In the genomic region with DNA sequence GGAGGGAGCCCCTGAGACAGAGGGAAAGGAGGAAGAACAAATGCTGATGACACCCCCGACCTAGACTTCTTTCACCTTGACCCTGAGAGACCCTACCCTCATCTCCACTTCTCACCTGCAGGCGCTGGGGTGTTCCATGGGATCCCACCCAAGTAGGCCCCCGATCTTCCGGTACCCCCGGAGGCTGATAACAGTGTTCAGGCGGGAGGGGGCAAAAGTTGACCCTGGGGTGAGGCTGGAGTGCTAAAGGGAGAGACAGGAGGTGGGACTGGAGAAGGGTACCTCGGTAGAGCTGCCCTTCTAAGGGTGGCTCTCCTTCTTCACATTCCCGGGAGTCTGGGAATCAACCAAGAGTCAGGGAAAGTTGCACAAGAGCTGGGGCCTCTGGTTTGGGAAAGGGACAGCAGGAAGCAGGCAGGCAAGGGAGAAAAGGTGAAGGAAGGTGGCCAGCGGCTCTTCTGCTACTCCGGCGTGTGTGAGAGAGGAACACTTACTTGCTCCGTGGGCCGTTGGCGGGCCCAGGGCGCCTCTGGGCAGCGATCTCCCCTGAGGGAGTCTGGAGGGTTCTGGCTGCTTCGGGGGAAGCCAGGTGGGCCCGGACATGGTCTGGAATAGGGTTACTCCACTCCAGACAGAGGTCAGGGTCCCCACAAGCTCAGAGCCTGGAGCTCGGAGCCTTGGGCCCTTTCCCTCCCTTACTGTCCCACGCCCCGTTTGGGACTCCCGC, we compare ENCODE assay signal across 8 mouse cellular contexts. TPM values are rescaled to one million over a fixed set of nuclear protein-coding genes. Genes with fewer than 3 reads are reported as not detected.
A peak's percentile ranks its signal among the peaks of the same experiment; 100 is the strongest.
DNase-seq lines count a peak whose midpoint lies in the region; ATAC-seq and TF ChIP-seq lines count a peak whose summit lies in the region.

No protein-coding gene starts in this region.

- peaks cover 43% of the 10 kb centered on the region for H3K4me1 ChIP-seq in kidney, embryonic 15.5 days
- peaks cover 5% of the 10 kb centered on the region; the same call in 1 of the 2 replicates for H3K4me1 ChIP-seq in embryonic fibroblast, embryonic 13.5 days (ENCODE audit: control insufficient read depth, insufficient read depth, low read length)
- peaks cover 27% of the 10 kb centered on the region for H3K4me1 ChIP-seq in limb, embryonic 11.5 days (ENCODE audit: control insufficient read depth, insufficient read depth, low read length)
- no peaks in the 10 kb centered on the region for H3K4me1 ChIP-seq in midbrain, postnatal 0 days (ENCODE audit: insufficient read depth, low read length)

- peak overlapping the region; percentile 75 for H3K4me3 ChIP-seq in kidney, embryonic 15.5 days (replicated peaks)
- peak overlapping the region; percentile 82 for H3K4me3 ChIP-seq in embryonic fibroblast, embryonic 13.5 days (ENCODE audit: insufficient read depth, low read length)
- peak overlapping the region; percentile 71 for H3K4me3 ChIP-seq in limb, embryonic 11.5 days (ENCODE audit: low read depth, low read length)
- peak overlapping the region; percentile 31 for H3K4me3 ChIP-seq in midbrain, postnatal 0 days (ENCODE audit: low read depth, low read length)

- WGBS in kidney, embryonic 15.5 days, result 1% methylated on average over 22 of the region's 22 CpGs
- 3% methylated on average over 22 of the region's 22 CpGs for WGBS in limb, embryonic 11.5 days
- WGBS in midbrain, postnatal 0 days, result 7% methylated on average over 22 of the region's 22 CpGs

- no peaks in the 10 kb centered on the region for H3K9me3 ChIP-seq in kidney, embryonic 15.5 days (replicated peaks)
- peaks cover 2% of the 10 kb centered on the region; the same call in 1 of the 2 replicates for H3K9me3 ChIP-seq in limb, embryonic 11.5 days (ENCODE audit: control insufficient read depth, low read length)
- no peaks in the 10 kb centered on the region for H3K9me3 ChIP-seq in midbrain, postnatal 0 days (ENCODE audit: low read length)

- peak; percentile 72 for ATAC-seq in kidney, embryonic 15.5 days (replicated peaks; ENCODE audit: low FRiP score)
- peak; percentile 41 for ATAC-seq in limb, embryonic 11.5 days (ENCODE audit: insufficient number of reproducible peaks, low FRiP score, low TSS enrichment, low read depth)
- ATAC-seq in midbrain, postnatal 0 days (ENCODE audit: low FRiP score), result peak; percentile 17; the same call in 1 of the 2 replicates

- peak overlapping the region; percentile 85 for H3K4me2 ChIP-seq in kidney, embryonic 15.5 days
- peak overlapping the region; percentile 92 for H3K4me2 ChIP-seq in limb, embryonic 11.5 days (ENCODE audit: low read depth, severe bottlenecking)
- H3K4me2 ChIP-seq in midbrain, postnatal 0 days (ENCODE audit: low read depth, low read length, poor library complexity, severe bottlenecking), result peak overlapping the region; percentile 55

- no peak for DNase-seq in kidney, postnatal 36 days
- no peak for DNase-seq in limb, embryonic 11.5 days (ENCODE audit: low spot score)
- no peak for DNase-seq in midbrain, postnatal 0 days (ENCODE audit: low spot score)
- no peak for DNase-seq in gastrocnemius, postnatal 14 days
- DNase-seq in left cerebral cortex, adult 8-10 months (ENCODE audit: low spot score in 2 of 2), result no peak
- DNase-seq in right cerebral cortex, postnatal 25 days, result no peak

- peak; percentile 93 for TF ChIP-seq POLR2A in embryonic fibroblast, embryonic 13.5 days (IDR thresholded peaks at IDR 0.05; ENCODE audit: low read depth, low read length)

- H3K27me3 ChIP-seq in kidney, embryonic 15.5 days, result no peaks in the 10 kb centered on the region
- no peaks in the 10 kb centered on the region for H3K27me3 ChIP-seq in limb, embryonic 11.5 days (ENCODE audit: control insufficient read depth, insufficient read depth, low read length)
- no peaks in the 10 kb centered on the region for H3K27me3 ChIP-seq in midbrain, postnatal 0 days (ENCODE audit: insufficient read depth, low read length)

- intact Hi-C loops in gastrocnemius, postnatal 14 days (cut with DNase I; ENCODE audit: low total_unique reads), result no loop called here

- peak overlapping the region; percentile 95 for H3K27ac ChIP-seq in kidney, embryonic 15.5 days
- peak overlapping the region; percentile 81 for H3K27ac ChIP-seq in embryonic fibroblast, embryonic 13.5 days (ENCODE audit: insufficient read depth, low read length)
- H3K27ac ChIP-seq in limb, embryonic 11.5 days (replicated peaks; ENCODE audit: low read depth, low read length), result peak overlapping the region; percentile 90
- H3K27ac ChIP-seq in midbrain, postnatal 0 days (ENCODE audit: low read depth, low read length), result peak overlapping the region; percentile 51; the same call in 1 of the 2 replicates

- no peak for TF ChIP-seq CTCF in embryonic fibroblast, embryonic 13.5 days (IDR thresholded peaks at IDR 0.05; ENCODE audit: borderline replicate concordance, insufficient read depth, low read length)
- TF ChIP-seq CTCF in midbrain, postnatal 0 days (IDR thresholded peaks at IDR 0.05), result no peak

- H3K36me3 ChIP-seq in kidney, embryonic 15.5 days, result peaks cover 53% of the 10 kb centered on the region
- H3K36me3 ChIP-seq in limb, embryonic 11.5 days (ENCODE audit: control insufficient read depth, insufficient read depth, low read length), result peaks cover 18% of the 10 kb centered on the region; the same call in 1 of the 2 replicates
- peaks cover 21% of the 10 kb centered on the region for H3K36me3 ChIP-seq in midbrain, postnatal 0 days (ENCODE audit: insufficient read depth, low read length)

- peak overlapping the region; percentile 80 for H3K9ac ChIP-seq in kidney, embryonic 15.5 days
- H3K9ac ChIP-seq in limb, embryonic 11.5 days (ENCODE audit: low read length), result peak overlapping the region; percentile 81
- H3K9ac ChIP-seq in midbrain, postnatal 0 days (replicated peaks; ENCODE audit: low read length, poor library complexity, severe bottlenecking), result peak overlapping the region; percentile 51

RNA-seq across cellular contexts. Expression of a gene that starts 0.6 kb away (rescaled TPM):
- polyA plus RNA-seq in kidney, embryonic 15.5 days (2015; fragmentation: Nextera tagmentation; extraction: Ambion mirVana), result 77.9 and 87.5 TPM in 2 replicates
- polyA plus RNA-seq in embryonic fibroblast, embryonic 13.5 days (2011; ENCODE audit: insufficient read length, low read depth, missing spikeins), result 32.5 and 42.9 TPM in 2 replicates
- 56.5 and 57.2 TPM in 2 replicates for polyA plus RNA-seq in limb, embryonic 11.5 days (2014; fragmentation: Nextera tagmentation; extraction: Ambion mirVana)
- total RNA-seq in midbrain, postnatal 0 days (2014; rRNA removed), result 11.6 and 17.5 TPM in 2 replicates
- polyA plus RNA-seq in midbrain, postnatal 0 days (2015; fragmentation: Nextera tagmentation; extraction: Ambion mirVana), result 10.3 and 10.9 TPM in 2 replicates
- 1 to 10 TPM; 7.9 to 9.6 TPM for total RNA-seq in gastrocnemius, postnatal 14 days (2021)
- 1 to 10 TPM; 3.9 to 7.6 (median 5.1) TPM for total RNA-seq in left cerebral cortex, adult 8-10 months (2022)

RNA-seq across cellular contexts. Expression of a gene that starts 6.2 kb away (rescaled TPM):
- polyA plus RNA-seq in kidney, embryonic 15.5 days (2015; fragmentation: Nextera tagmentation; extraction: Ambion mirVana), result 141 and 158 TPM in 2 replicates
- polyA plus RNA-seq in embryonic fibroblast, embryonic 13.5 days (2011; ENCODE audit: insufficient read length, low read depth, missing spikeins), result 93.6 and 108 TPM in 2 replicates
- polyA plus RNA-seq in limb, embryonic 11.5 days (2014; fragmentation: Nextera tagmentation; extraction: Ambion mirVana), result 175 and 177 TPM in 2 replicates
- 112 and 114 TPM in 2 replicates for total RNA-seq in midbrain, postnatal 0 days (2014; rRNA removed)
- 53.4 and 56.4 TPM in 2 replicates for polyA plus RNA-seq in midbrain, postnatal 0 days (2015; fragmentation: Nextera tagmentation; extraction: Ambion mirVana)
- 10 to 100 TPM; 39.0 to 40.6 TPM for total RNA-seq in gastrocnemius, postnatal 14 days (2021)
- 100 to 1,000 TPM; 164 to 219 (median 188) TPM for total RNA-seq in left cerebral cortex, adult 8-10 months (2022)

RNA-seq across cellular contexts. Expression of a gene that starts 19.2 kb away (rescaled TPM):
- polyA plus RNA-seq in kidney, embryonic 15.5 days (2015; fragmentation: Nextera tagmentation; extraction: Ambion mirVana), result 5.9 and 7.3 TPM in 2 replicates
- 4.4 and 7.7 TPM in 2 replicates for polyA plus RNA-seq in embryonic fibroblast, embryonic 13.5 days (2011; ENCODE audit: insufficient read length, low read depth, missing spikeins)
- 7.4 and 7.6 TPM in 2 replicates for polyA plus RNA-seq in limb, embryonic 11.5 days (2014; fragmentation: Nextera tagmentation; extraction: Ambion mirVana)
- total RNA-seq in midbrain, postnatal 0 days (2014; rRNA removed), result 24.5 and 29.3 TPM in 2 replicates
- polyA plus RNA-seq in midbrain, postnatal 0 days (2015; fragmentation: Nextera tagmentation; extraction: Ambion mirVana), result 35.0 and 41.2 TPM in 2 replicates
- total RNA-seq in gastrocnemius, postnatal 14 days (2021), result 10 to 100 TPM; 30.5 to 36.3 TPM
- 10 to 100 TPM; 14.0 to 16.8 (median 16.1) TPM for total RNA-seq in left cerebral cortex, adult 8-10 months (2022)

RNA-seq across cellular contexts. Expression of a gene that starts 19.8 kb away (rescaled TPM):
- 14.2 and 16.0 TPM in 2 replicates for polyA plus RNA-seq in kidney, embryonic 15.5 days (2015; fragmentation: Nextera tagmentation; extraction: Ambion mirVana)
- polyA plus RNA-seq in embryonic fibroblast, embryonic 13.5 days (2011; ENCODE audit: insufficient read length, low read depth, missing spikeins), result 7.2 and 7.7 TPM in 2 replicates
- 4.7 and 6.4 TPM in 2 replicates for polyA plus RNA-seq in limb, embryonic 11.5 days (2014; fragmentation: Nextera tagmentation; extraction: Ambion mirVana)
- total RNA-seq in midbrain, postnatal 0 days (2014; rRNA removed), result 28.9 and 30.4 TPM in 2 replicates
- polyA plus RNA-seq in midbrain, postnatal 0 days (2015; fragmentation: Nextera tagmentation; extraction: Ambion mirVana), result 27.0 and 27.8 TPM in 2 replicates
- total RNA-seq in gastrocnemius, postnatal 14 days (2021), result 1 to 10 TPM; 3.1 to 3.3 TPM
- total RNA-seq in left cerebral cortex, adult 8-10 months (2022), result 10 to 100 TPM; 24.4 to 28.0 (median 26.5) TPM

RNA-seq across cellular contexts. Expression of a gene that starts 26.3 kb away (rescaled TPM):
- 2.7 and 3.6 TPM in 2 replicates for polyA plus RNA-seq in kidney, embryonic 15.5 days (2015; fragmentation: Nextera tagmentation; extraction: Ambion mirVana)
- polyA plus RNA-seq in embryonic fibroblast, embryonic 13.5 days (2011; ENCODE audit: insufficient read length, low read depth, missing spikeins), result 0.33 and 0.73 TPM in 2 replicates
- polyA plus RNA-seq in limb, embryonic 11.5 days (2014; fragmentation: Nextera tagmentation; extraction: Ambion mirVana), result 1.3 and 1.7 TPM in 2 replicates
- total RNA-seq in midbrain, postnatal 0 days (2014; rRNA removed), result 168 and 174 TPM in 2 replicates
- 132 and 148 TPM in 2 replicates for polyA plus RNA-seq in midbrain, postnatal 0 days (2015; fragmentation: Nextera tagmentation; extraction: Ambion mirVana)
- 10 to 100 TPM; 48.8 to 59.8 TPM for total RNA-seq in gastrocnemius, postnatal 14 days (2021)
- total RNA-seq in left cerebral cortex, adult 8-10 months (2022), result 10 to 100 TPM; 67.5 to 73.8 (median 70.9) TPM

Comparison
In these comparisons a context has a peak if more than half of its experiments do, and no peak if none do; other contexts are left out.
1. ATAC-seq: peak in every context shown above with its lines; median percentile 72 in kidney, embryonic 15.5 days; 41 in limb, embryonic 11.5 days; 17 in midbrain, postnatal 0 days.
2. H3K4me3 ChIP-seq: peak in every context shown above with its lines; median percentile 82 in embryonic fibroblast, embryonic 13.5 days; 75 in kidney, embryonic 15.5 days; 71 in limb, embryonic 11.5 days; 31 in midbrain, postnatal 0 days.